Mouse (Mus musculus): ENCODE results near the gene Klf3. TPM values are rescaled to one million over a fixed set of nuclear protein-coding genes. Genes with fewer than 3 reads are reported as not detected.

Gene Klf3
- polyA plus RNA-seq, 1 experiment from 2014 or later = 25.3 TPM

- no peaks in the 10 kb centered on the region for H3K9me3 ChIP-seq (ENCODE audit: control insufficient read depth, low read length)
- no peak for DNase-seq
- 96% methylated on average over 24 of the region's 24 CpGs for whole genome bisulfite sequencing
- H3K4me3 ChIP-seq (replicated peaks; ENCODE audit: low read depth, low read length) = no peak overlapping the region
- peaks cover 32% of the 10 kb centered on the region for H3K36me3 ChIP-seq (ENCODE audit: control insufficient read depth, insufficient read depth, low read length)
- no peaks in the 10 kb centered on the region for H3K4me1 ChIP-seq (ENCODE audit: control insufficient read depth, insufficient read depth, low read length)
- no peak overlapping the region for H3K9ac ChIP-seq (replicated peaks; ENCODE audit: low read length)
- H3K27ac ChIP-seq (replicated peaks; ENCODE audit: low read depth, low read length) = no peak overlapping the region
- no peak for ATAC-seq (ENCODE audit: low FRiP score, low TSS enrichment)
- H3K27me3 ChIP-seq (ENCODE audit: control insufficient read depth, insufficient read depth, low read length) = no peaks in the 10 kb centered on the region
- no peak overlapping the region for H3K4me2 ChIP-seq (ENCODE audit: low read length)
Observed at GRCm38 (mm10) chr5:64821964-64822363, 18.8 kb downstream of the Klf3 start.

DNA sequence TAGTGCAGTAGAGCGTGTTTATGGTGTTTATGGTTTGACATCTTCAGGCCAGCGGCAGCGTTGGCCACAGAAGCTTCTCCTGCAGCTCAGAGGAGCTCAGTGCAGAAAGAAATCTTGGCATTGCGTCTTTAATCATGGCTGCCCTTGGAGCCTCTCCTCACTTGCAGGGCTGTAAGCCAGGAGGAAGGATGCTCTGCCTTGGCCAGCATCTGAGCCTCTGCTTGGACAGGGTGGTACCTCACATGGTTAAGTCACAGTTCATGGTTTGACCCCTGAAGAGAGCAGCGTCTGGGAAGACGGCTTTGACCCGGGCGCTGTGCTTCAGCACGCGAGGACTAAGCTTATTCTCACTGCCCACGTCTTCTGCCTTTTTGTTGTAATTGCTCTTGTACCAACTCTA, 20.2 kb downstream of the Klf3 start:
- H3K27me3 ChIP-seq (ENCODE audit: control insufficient read depth, insufficient read depth, low read length) = no peaks in the 10 kb centered on the region
- DNase-seq = no peak
- no peak overlapping the region for H3K4me2 ChIP-seq (ENCODE audit: low read length)
- H3K9me3 ChIP-seq (ENCODE audit: control insufficient read depth, low read length) = no peaks in the 10 kb centered on the region
- no peak overlapping the region for H3K4me3 ChIP-seq (replicated peaks; ENCODE audit: low read depth, low read length)
- WGBS = 98% methylated on average over 11 of the region's 11 CpGs
- H3K27ac ChIP-seq (replicated peaks; ENCODE audit: low read depth, low read length) = no peak overlapping the region
- H3K9ac ChIP-seq (replicated peaks; ENCODE audit: low read length) = no peak overlapping the region
- peaks cover 43% of the 10 kb centered on the region for H3K36me3 ChIP-seq (ENCODE audit: control insufficient read depth, insufficient read depth, low read length)
- ATAC-seq (ENCODE audit: low FRiP score, low TSS enrichment) = no peak
- H3K4me1 ChIP-seq (ENCODE audit: control insufficient read depth, insufficient read depth, low read length) = no peaks in the 10 kb centered on the region

DNA sequence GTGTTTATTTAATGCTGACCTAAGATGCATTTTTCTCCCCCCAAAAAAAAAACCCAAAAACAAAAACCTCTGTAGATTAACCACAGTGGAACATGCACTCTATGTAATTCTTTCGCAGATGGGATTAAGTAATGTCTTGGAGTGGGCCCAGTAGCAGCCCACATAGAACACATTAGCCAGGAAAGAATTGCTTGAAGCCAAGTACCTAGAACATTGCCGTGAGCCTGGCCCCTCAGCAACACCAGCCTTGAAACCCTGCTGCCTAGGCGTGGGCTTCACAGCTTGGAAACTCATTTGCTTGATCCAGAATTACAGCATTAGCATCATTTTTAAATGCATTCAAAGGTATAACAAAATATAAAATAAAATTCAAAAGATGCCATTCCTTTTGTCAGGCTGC, 21.6 kb downstream of the Klf3 start:
- Histone ChIP-seq H3K27me3 (ENCODE audit: control insufficient read depth, insufficient read depth, low read length) (no peaks in the 10 kb centered on the region), H3K27ac (replicated peaks; ENCODE audit: low read depth, low read length) (no peak overlapping the region), H3K4me2 (ENCODE audit: low read length) (no peak overlapping the region), H3K9me3 (ENCODE audit: control insufficient read depth, low read length) (no peaks in the 10 kb centered on the region), H3K4me3 (replicated peaks; ENCODE audit: low read depth, low read length) (no peak overlapping the region), H3K4me1 (ENCODE audit: control insufficient read depth, insufficient read depth, low read length) (no peaks in the 10 kb centered on the region), H3K9ac (replicated peaks; ENCODE audit: low read length) (no peak overlapping the region), H3K36me3 (ENCODE audit: control insufficient read depth, insufficient read depth, low read length) (peaks cover 53% of the 10 kb centered on the region)
- ATAC-seq (ENCODE audit: low FRiP score, low TSS enrichment) = no peak
- 96% methylated on average over 3 of the region's 3 CpGs for WGBS
- no peak for DNase-seq

DNA sequence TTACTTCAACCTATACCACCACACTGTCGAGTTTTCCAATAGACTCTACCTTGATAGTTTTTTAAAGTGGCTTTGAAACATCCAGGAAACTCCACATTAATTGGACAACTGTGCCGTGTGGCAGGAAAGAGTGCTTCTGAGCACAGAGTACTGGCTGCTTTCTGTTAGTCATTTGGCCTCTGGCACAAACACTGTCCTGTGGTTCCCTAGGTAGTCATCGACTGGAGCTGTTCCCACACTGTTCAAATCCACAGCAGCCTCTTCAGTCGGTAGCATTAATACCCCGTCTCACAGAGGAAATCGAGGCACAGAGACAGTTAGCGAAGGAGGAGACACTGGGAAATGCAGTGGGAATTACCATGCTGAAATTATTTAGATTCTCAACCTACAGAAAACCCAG, 22.3 kb downstream of the Klf3 start:
- 93% methylated on average over 7 of the region's 7 CpGs for WGBS
- Histone ChIP-seq H3K36me3 (ENCODE audit: control insufficient read depth, insufficient read depth, low read length) (peaks cover 60% of the 10 kb centered on the region), H3K4me2 (ENCODE audit: low read length) (no peak overlapping the region)

DNA sequence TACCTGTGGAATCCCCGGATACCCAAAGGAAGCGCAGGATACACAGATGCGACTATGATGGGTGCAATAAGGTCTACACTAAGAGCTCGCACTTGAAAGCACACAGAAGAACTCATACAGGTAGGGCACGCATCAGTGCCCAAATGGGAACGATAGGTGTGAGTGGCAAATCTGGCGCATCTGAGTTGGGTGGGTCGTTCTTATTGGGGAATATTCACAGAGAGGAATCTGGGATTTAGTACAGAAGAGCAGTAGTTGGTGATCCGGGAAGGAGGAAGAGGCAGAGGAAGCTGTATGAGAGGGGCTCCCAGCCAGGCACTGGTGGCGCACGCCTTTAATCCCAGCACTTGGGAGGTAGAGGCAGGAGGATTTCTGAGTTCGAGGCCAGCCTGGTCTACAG, 24.0 kb downstream of the Klf3 start:
- Histone ChIP-seq H3K9ac (replicated peaks; ENCODE audit: low read length) (no peak overlapping the region), H3K4me3 (replicated peaks; ENCODE audit: low read depth, low read length) (no peak overlapping the region), H3K4me2 (ENCODE audit: low read length) (no peak overlapping the region), H3K36me3 (ENCODE audit: control insufficient read depth, insufficient read depth, low read length) (peaks cover 53% of the 10 kb centered on the region), H3K27ac (replicated peaks; ENCODE audit: low read depth, low read length) (no peak overlapping the region), H3K9me3 (ENCODE audit: control insufficient read depth, low read length) (no peaks in the 10 kb centered on the region), H3K27me3 (ENCODE audit: control insufficient read depth, insufficient read depth, low read length) (no peaks in the 10 kb centered on the region), H3K4me1 (ENCODE audit: control insufficient read depth, insufficient read depth, low read length) (no peaks in the 10 kb centered on the region)
- no peak for DNase-seq
- 96% methylated on average over 12 of the region's 12 CpGs for WGBS
- ATAC-seq (ENCODE audit: low FRiP score, low TSS enrichment) = no peak

More for the DNA sequence above, 22.3 kb downstream of the Klf3 start:
- H3K9me3 ChIP-seq (ENCODE audit: control insufficient read depth, low read length) = no peaks in the 10 kb centered on the region
- H3K27me3 ChIP-seq (ENCODE audit: control insufficient read depth, insufficient read depth, low read length) = no peaks in the 10 kb centered on the region
- no peaks in the 10 kb centered on the region for H3K4me1 ChIP-seq (ENCODE audit: control insufficient read depth, insufficient read depth, low read length)
- no peak overlapping the region for H3K4me3 ChIP-seq (replicated peaks; ENCODE audit: low read depth, low read length)
- no peak overlapping the region for H3K27ac ChIP-seq (replicated peaks; ENCODE audit: low read depth, low read length)
- no peak for ATAC-seq (ENCODE audit: low FRiP score, low TSS enrichment)
- no peak for DNase-seq
- no peak overlapping the region for H3K9ac ChIP-seq (replicated peaks; ENCODE audit: low read length)

- 96% methylated on average over 9 of the region's 9 CpGs for WGBS
- Histone ChIP-seq H3K27ac (replicated peaks; ENCODE audit: low read depth, low read length) (no peak overlapping the region), H3K9ac (replicated peaks; ENCODE audit: low read length) (no peak overlapping the region), H3K9me3 (ENCODE audit: control insufficient read depth, low read length) (no peaks in the 10 kb centered on the region), H3K4me3 (replicated peaks; ENCODE audit: low read depth, low read length) (no peak overlapping the region), H3K27me3 (ENCODE audit: control insufficient read depth, insufficient read depth, low read length) (no peaks in the 10 kb centered on the region), H3K36me3 (ENCODE audit: control insufficient read depth, insufficient read depth, low read length) (peaks cover 42% of the 10 kb centered on the region), H3K4me1 (ENCODE audit: control insufficient read depth, insufficient read depth, low read length) (no peaks in the 10 kb centered on the region), H3K4me2 (ENCODE audit: low read length) (no peak overlapping the region)
- no peak for DNase-seq
- no peak for ATAC-seq (ENCODE audit: low FRiP score, low TSS enrichment)
Observed at GRCm38 (mm10) chr5:64828314-64828713, 25.1 kb downstream of the Klf3 start.

DNA sequence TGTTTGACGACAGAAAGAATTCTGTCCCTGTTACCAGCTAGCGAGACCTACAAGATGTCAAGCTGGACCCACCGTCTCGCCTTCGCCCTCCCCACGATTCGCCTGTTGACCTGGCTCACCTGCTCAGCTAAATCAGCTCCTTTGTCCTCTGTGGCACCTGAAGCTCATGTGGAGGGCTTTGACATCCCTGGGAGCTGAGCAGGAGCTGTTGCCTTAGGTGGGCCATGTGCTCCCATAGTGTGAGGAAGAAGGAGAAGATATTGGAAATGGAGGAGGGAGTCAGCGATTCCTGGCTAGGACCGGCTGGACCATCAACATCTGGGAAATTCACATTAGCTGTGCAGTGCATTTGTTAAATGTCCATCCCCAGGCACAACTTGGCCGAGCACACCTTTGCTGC, 26.4 kb downstream of the Klf3 start:
- H3K4me1 ChIP-seq (ENCODE audit: control insufficient read depth, insufficient read depth, low read length) = no peaks in the 10 kb centered on the region
- no peak overlapping the region for H3K4me3 ChIP-seq (replicated peaks; ENCODE audit: low read depth, low read length)
- 94% methylated on average over 10 of the region's 10 CpGs for WGBS
- H3K9ac ChIP-seq (replicated peaks; ENCODE audit: low read length) = no peak overlapping the region
- no peak for ATAC-seq (ENCODE audit: low FRiP score, low TSS enrichment)
- DNase-seq = no peak
- no peak overlapping the region for H3K27ac ChIP-seq (replicated peaks; ENCODE audit: low read depth, low read length)
- H3K9me3 ChIP-seq (ENCODE audit: control insufficient read depth, low read length) = no peaks in the 10 kb centered on the region
- no peak overlapping the region for H3K4me2 ChIP-seq (ENCODE audit: low read length)
- H3K27me3 ChIP-seq (ENCODE audit: control insufficient read depth, insufficient read depth, low read length) = no peaks in the 10 kb centered on the region
- peaks cover 32% of the 10 kb centered on the region for H3K36me3 ChIP-seq (ENCODE audit: control insufficient read depth, insufficient read depth, low read length)

DNA sequence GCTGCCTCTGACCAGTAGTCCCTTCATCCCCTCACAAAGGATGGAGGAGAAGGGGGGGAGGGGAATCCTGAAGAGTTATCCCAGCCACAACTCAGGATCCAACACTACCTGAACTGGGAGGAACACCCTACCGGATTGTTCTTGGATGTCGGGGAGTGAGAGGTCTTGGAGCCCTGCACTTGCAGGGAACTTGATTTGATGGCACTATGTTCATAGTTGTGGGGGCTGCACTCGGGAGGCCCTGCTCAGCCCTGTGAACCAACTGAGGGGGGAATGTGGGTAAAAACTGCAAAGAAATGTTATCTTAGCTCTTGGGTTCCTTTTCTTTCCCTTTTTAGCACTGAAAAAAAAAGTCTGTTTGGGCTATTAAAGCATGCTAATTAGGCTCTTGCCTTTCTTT, 27.6 kb downstream of the Klf3 start:
- Histone ChIP-seq H3K4me2 (ENCODE audit: low read length) (no peak overlapping the region), H3K9me3 (ENCODE audit: control insufficient read depth, low read length) (no peaks in the 10 kb centered on the region), H3K36me3 (ENCODE audit: control insufficient read depth, insufficient read depth, low read length) (peaks cover 32% of the 10 kb centered on the region), H3K4me1 (ENCODE audit: control insufficient read depth, insufficient read depth, low read length) (no peaks in the 10 kb centered on the region), H3K4me3 (replicated peaks; ENCODE audit: low read depth, low read length) (no peak overlapping the region), H3K27me3 (ENCODE audit: control insufficient read depth, insufficient read depth, low read length) (no peaks in the 10 kb centered on the region), H3K27ac (replicated peaks; ENCODE audit: low read depth, low read length) (no peak overlapping the region), H3K9ac (replicated peaks; ENCODE audit: low read length) (no peak overlapping the region)
- no peak for DNase-seq
- WGBS = 83% methylated on average over 3 of the region's 3 CpGs
- ATAC-seq (ENCODE audit: low FRiP score, low TSS enrichment) = no peak

DNA sequence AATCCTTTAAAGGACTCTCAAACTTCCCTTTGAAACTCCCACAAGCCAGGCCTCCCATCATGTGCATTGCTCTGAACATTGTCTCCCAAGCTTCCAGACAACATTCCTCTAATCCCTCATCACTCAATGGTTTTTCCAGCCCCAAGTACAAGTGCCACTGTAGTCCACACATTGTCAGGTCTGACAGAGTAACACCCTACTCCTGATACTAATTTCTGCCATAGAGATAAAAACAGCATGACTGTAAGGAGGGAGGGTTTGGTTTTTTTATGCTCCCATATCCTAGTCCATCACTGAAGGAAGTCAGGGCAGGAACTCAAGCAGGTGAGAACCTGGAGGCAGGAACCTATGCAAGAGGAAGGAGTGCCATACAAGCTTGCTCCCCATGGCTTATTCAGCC, 30.2 kb downstream of the Klf3 start:
- Histone ChIP-seq H3K36me3 (ENCODE audit: control insufficient read depth, insufficient read depth, low read length) (peaks cover 20% of the 10 kb centered on the region), H3K27me3 (ENCODE audit: control insufficient read depth, insufficient read depth, low read length) (no peaks in the 10 kb centered on the region), H3K4me1 (ENCODE audit: control insufficient read depth, insufficient read depth, low read length) (no peaks in the 10 kb centered on the region), H3K4me3 (replicated peaks; ENCODE audit: low read depth, low read length) (no peak overlapping the region), H3K9me3 (ENCODE audit: control insufficient read depth, low read length) (no peaks in the 10 kb centered on the region), H3K9ac (replicated peaks; ENCODE audit: low read length) (no peak overlapping the region), H3K4me2 (ENCODE audit: low read length) (no peak overlapping the region), H3K27ac (replicated peaks; ENCODE audit: low read depth, low read length) (no peak overlapping the region)
- ATAC-seq (ENCODE audit: low FRiP score, low TSS enrichment) = no peak
- no peak for DNase-seq

Data from midbrain, embryonic 14.5 days (tissue).